Mouse (Mus musculus) testis, postnatal 10 days (tissue): ENCODE data around the gene Macc1.

Experiments
- DNase-seq: peaks from one replicate; pipeline ENCODE4 v3.0.0; 2021; ENCODE audit warnings: low spot score

The Macc1 gene

GRCm38 (mm10) chr12:119386650-119387049, 72.6 kb downstream of the Macc1 start:
- no peak for DNase-seq

DNA sequence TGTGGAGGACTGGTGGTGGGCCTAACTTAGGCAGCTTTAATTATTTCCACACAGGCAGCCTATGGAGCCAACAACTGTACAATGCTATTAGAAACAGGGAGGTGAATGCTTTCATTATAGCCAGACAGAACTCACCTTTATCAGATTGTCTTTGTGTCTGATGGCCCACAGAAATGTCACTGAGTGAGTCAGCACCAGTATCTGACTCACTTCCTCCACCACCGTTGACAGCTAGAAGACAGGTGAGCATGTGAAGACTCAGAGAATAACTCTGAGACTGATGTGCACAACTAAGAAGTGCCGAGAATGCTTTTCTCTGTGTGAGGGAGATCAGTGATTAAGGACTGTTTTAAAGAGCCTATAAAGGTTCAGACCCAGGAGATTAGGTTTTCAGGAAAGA, 73.9 kb downstream of the Macc1 start:
- no peak for DNase-seq

DNA sequence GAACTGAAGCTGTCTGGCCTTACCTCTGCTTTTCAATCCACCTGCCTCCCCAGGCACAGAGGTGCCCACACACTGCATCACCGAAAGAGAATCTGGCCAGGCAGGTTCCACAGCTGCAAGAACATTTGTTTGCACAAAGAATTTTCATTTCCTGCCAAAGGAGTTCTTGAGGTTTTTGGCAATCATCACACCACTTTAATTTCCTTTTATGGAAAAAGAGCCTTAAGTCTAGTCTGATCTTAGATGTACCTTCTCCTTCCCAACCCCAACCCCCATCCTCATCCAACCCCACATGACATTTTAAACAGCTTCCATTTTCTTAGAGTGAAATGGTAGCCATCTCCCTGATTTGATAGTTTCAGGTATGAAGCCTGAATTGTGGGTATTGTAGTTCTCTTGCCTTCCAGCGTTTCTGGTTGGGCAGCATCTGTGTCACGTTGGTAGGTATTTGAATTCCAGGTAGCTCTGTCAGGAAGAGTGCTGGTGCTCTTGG, 76.2 kb downstream of the Macc1 start:
- DNase-seq, result no peak

DNA sequence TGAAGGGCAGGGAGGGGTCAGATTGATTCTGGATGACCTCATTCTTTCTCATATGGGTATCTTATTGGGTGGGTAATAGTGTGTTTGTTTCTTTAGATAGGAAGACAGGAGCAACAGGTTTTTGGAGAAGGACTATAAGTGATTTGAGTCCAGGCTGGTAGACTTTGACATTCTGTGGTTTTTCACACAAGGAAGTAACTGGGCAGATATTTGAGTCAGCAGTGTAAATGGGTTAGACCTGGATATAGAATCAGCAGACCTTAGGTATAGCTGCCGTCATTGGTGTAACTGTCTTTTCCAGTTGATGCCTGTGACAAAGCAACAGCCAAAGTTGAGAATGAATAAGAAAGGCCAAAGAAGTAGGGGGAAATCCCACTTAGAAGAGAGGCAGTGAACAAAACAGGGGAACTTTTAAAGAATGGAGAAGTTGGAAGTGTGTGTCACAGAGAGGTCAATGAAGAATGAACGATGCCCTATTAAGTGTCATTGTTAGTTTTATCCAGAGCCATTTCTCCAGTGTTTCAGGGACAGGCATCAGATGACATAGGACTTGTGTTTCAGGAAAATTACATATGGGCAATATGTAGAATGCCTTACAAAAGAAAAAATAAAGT, 84.1 kb downstream of the Macc1 start:
- DNase-seq, result no peak

DNA sequence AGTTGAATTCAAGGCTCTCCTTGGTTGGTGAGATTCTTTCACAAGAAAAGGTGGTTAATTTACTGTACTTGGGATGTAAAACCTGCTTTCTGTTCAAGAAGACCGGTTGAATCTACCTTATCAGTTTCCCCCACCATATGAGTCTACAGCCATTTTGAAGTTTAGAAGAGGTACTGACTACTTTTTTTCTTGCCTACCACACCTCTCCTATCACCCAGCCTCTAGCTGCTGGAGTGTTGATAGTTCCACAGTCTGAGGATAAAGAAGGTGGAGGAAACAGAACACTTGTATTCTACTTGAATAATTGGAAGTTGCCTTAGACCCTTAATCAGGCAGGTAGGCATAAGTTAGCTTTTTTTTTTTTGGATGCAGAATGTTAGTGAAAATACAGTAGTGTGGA, 88.2 kb downstream of the Macc1 start:
- no peak for DNase-seq

DNA sequence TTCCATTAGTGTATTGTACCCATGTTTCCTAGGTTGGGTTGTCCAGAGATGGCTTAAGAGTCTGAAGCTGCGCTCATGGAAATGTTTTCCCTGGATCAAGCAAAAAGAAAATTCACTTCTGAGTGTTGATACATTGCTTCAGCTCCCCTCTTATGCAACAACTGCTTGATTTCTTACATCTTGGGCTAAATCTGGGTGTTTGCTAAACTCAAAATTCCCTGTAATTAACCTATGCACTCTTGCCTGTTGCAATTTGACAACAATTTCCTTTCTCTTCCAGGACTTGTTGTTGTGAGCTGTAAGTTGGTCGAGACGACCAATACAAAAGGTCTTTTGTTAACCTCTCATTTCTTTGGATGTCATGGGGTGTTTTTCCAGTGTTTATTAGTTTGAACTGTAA, 88.7 kb downstream of the Macc1 start:
- no peak for DNase-seq

- DNase-seq, result no peak
These were observed 90.7 kb downstream of the Macc1 start for GRCm38 (mm10) chr12:119404810-119405209.

GRCm38 (mm10) chr12:119410522-119410921, 96.5 kb downstream of the Macc1 start:
- no peak for DNase-seq

- no peak for DNase-seq
These were observed 96.9 kb downstream of the Macc1 start for GRCm38 (mm10) chr12:119410956-119411355.

GRCm38 (mm10) chr12:119411982-119412381, 97.9 kb downstream of the Macc1 start:
- DNase-seq, result no peak

DNA sequence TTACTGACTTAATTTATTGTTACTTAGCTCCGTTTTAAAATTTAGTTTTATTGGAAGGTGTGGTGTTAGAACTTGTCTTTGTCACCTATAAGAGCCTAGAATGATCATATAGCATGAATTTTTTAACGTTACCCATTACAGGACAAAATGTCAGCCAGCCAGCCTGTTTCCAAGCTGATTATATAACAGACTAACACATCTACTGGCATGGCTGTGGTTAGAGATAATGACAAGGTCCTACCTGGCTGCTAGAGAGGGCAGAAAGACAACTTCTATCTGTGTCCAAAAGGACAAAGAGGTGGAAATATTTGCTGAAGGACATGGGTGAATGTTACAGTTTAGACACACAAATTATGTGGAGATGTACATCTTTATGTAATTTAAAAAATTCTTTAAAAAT, 101.8 kb downstream of the Macc1 start:
- DNase-seq, result no peak

DNA sequence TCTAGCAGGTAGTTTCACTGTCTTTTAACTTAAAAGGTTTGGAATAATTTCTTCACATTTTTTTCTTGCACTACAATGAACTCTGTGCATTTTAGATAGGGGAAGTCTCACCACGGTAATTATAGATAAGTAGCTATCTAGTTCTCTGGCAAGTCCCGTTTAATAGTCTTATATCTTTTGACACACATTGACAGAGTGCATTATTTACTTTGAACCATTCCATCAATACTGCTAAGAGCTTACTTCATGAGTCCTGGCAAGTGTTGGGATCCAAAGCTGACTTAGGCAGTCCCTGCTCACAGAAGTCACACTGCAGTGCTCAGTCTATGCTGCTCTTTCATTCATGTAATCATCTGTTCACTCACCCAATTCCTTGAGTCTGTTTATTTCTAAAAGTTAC, 111.7 kb downstream of the Macc1 start:
- DNase-seq, result no peak

GRCm38 (mm10) chr12:119426182-119426886, 112.3 kb downstream of the Macc1 start:
- no peak for DNase-seq

DNA sequence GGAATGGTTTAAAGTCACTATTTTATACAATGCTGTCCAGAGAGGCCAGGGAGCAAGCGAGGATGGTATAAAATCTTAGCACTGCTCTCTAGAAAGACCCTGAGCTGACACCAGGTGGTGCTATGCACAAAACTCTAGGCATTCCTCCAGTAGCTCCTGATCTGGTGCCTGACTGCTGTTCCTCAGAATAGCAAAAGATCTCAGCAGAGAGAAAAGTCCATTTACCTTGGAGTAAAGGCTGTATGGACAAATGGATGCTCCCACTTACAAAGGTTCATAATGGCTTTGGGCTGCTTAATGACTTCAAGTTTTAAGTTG, 112.8 kb downstream of the Macc1 start:
- DNase-seq, result peak; percentile 48

DNA sequence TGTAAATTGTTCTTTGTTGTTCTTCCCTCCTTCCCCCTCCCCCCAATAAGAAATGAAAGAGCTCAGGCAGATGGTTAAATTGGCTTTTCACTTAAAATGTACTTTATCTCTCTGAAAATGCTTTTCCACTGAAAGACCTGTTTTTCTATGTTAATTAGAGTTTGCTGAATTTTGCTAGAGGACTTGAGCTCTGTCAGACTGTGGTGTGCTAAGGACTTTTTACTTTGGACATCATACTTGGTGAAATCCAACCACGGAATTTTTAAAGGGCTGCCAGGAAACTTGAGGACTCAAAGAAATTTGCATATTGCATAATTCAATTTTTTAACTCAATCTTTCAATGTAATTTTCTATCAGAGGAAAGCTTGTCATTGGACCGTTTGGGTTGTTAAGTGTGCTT, 126.7 kb downstream of the Macc1 start:
- no peak for DNase-seq

- no peak for DNase-seq
These were observed 136.0 kb downstream of the Macc1 start for GRCm38 (mm10) chr12:119450116-119450515.

DNA sequence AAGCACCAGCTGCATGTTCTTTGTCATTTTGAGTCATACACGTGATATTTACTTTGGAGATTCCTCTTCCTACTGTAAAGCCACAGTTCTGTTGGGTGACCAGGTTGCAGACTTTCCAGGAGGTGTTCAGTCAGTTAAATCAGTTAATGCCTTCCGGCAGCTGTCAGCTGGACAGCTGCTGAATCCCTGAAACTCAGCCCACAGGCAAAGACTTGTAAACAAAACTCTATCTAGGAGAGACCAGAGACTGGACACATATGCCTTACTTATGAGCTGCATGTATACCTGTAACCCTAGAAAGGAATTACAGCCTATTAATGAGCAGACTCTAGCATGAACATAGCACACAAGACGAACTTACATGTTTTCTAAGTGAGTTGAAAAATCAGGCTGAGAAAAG, 137.2 kb downstream of the Macc1 start:
- no peak for DNase-seq

DNA sequence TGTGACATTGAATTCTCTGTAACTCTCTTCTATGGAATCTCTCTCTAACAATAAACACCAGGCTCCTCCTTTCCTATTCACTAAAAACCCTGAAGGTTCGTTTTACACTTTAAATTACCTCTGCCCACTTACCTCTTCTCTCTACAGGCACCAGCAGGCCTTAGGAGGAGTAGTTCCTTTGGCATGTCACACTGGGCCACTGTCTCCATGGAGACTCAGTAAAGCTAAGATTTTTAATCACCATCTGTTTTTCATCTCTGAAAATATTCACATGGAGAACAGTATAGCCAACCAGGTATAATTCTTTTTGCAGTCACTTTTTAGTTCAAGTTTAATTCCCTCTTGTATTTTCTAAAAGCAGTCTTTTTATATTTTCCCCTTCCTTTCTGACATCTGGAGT, 140.0 kb downstream of the Macc1 start:
- DNase-seq, result no peak

GRCm38 (mm10) chr12:119464040-119464939, 150.2 kb downstream of the Macc1 start:
- DNase-seq, result no peak

DNA sequence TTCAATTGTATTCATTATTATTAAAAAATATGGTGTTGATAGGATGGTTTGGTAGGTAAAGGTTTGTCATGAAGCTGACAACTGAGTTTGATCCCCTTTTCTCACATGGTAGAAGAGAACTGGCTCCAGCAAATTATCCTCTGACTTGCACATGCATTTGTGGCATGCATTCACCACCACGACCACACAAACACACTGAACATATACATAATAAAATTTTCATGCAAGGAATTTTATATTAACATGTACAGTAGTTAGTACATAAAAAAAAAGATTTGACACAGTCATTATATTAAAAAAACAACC, 150.8 kb downstream of the Macc1 start:
- no peak for DNase-seq

DNA sequence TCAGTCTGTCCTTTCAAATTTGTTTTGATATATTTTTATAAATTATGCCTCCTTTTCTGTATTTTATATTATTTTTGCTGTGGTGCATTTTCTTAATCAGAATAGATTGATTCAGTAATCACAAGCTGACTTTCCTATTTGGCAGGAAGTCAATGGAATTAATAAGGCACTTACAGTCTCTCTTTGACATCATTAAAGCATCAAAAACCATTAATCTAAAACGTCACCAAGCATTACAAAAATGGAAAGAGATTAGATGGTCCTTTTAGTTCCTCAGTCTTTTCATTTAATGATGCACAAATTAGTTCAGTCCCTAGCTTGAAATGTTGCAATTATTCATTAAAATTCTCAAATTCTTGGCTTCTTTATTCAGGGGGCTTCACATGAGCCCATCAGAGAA, 153.6 kb downstream of the Macc1 start:
- DNase-seq, result no peak

- no peak for DNase-seq
These were observed 156.2 kb downstream of the Macc1 start for GRCm38 (mm10) chr12:119470260-119470659.

DNA sequence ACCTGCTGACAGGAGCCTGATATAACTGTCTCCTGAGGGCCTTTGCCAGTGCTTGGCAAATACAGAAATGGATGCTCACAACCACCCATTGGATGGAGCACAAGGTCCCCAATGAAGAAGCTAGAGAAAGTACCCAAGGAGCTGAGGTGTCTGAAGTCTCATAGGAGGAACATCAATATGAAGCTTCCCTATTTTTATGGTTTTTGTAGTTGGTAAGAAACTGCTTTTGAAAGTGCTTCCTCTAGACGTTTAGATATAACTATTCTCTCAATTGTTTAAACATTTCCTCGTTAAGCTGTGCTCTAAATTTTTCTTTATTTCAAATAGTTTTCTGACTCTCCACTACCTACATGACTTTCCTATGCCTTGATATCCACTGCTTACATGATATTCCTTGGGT, 169.2 kb downstream of the Macc1 start:
- no peak for DNase-seq
